Mouse (Mus musculus): ENCODE measurements around the gene Rpl18a.

Rpl18a gene

GRCm38 (mm10) chr8:70880546-70880945 lies 16.7 kb downstream of the Rpl18a start:
- no peak for DNase-seq (ENCODE audit: low read depth, low spot score)

GRCm38 (mm10) chr8:70880126-70880525 lies 17.1 kb downstream of the Rpl18a start:
- peak; percentile 31 for DNase-seq (ENCODE audit: low read depth, low spot score)

GRCm38 (mm10) chr8:70879500-70879899 lies 17.7 kb downstream of the Rpl18a start:
- DNase-seq (ENCODE audit: low read depth, low spot score), result no peak

GRCm38 (mm10) chr8:70878178-70878577 lies 19.0 kb downstream of the Rpl18a start:
- DNase-seq (ENCODE audit: low read depth, low spot score), result no peak

GRCm38 (mm10) chr8:70876382-70876781 lies 20.8 kb downstream of the Rpl18a start:
- no peak for DNase-seq (ENCODE audit: low read depth, low spot score)

GRCm38 (mm10) chr8:70874441-70874840 lies 22.8 kb downstream of the Rpl18a start:
- no peak for DNase-seq (ENCODE audit: low read depth, low spot score)

GRCm38 (mm10) chr8:70873364-70873985 lies 23.7 kb downstream of the Rpl18a start, which contains the start of gene Ccdc124:
Gene Ccdc124 (minus strand): TSS chr8:70873935.
- DNase-seq (ENCODE audit: low read depth, low spot score), result peak; percentile 81

GRCm38 (mm10) chr8:70872643-70873363 lies 24.4 kb downstream of the Rpl18a start:
- DNase-seq (ENCODE audit: low read depth, low spot score), result no peak

- no peak for DNase-seq (ENCODE audit: low read depth, low spot score)
Measured at GRCm38 (mm10) chr8:70871195-70871807, 25.9 kb downstream of the Rpl18a start.

GRCm38 (mm10) chr8:70869601-70870041 lies 27.6 kb downstream of the Rpl18a start:
- DNase-seq (ENCODE audit: low read depth, low spot score), result peak; percentile 48

GRCm38 (mm10) chr8:70869199-70869571 lies 28.0 kb downstream of the Rpl18a start:
- no peak for DNase-seq (ENCODE audit: low read depth, low spot score)

- DNase-seq (ENCODE audit: low read depth, low spot score), result no peak
Measured at GRCm38 (mm10) chr8:70868559-70869198, 28.5 kb downstream of the Rpl18a start.

GRCm38 (mm10) chr8:70866566-70866965 lies 30.6 kb downstream of the Rpl18a start:
- DNase-seq (ENCODE audit: low read depth, low spot score), result no peak

- DNase-seq (ENCODE audit: low read depth, low spot score), result no peak
Measured at GRCm38 (mm10) chr8:70866001-70866520, 31.2 kb downstream of the Rpl18a start.

- DNase-seq (ENCODE audit: low read depth, low spot score), result peak; percentile 97
Measured at GRCm38 (mm10) chr8:70865350-70866000, 31.7 kb downstream of the Rpl18a start.

GRCm38 (mm10) chr8:70864712-70865221 lies 32.4 kb downstream of the Rpl18a start:
- no peak for DNase-seq (ENCODE audit: low read depth, low spot score)

GRCm38 (mm10) chr8:70863956-70864711 lies 33.1 kb downstream of the Rpl18a start:
- no peak for DNase-seq (ENCODE audit: low read depth, low spot score)

GRCm38 (mm10) chr8:70862824-70863641 lies 34.2 kb downstream of the Rpl18a start, which contains the start of gene Kcnn1:
Gene Kcnn1 (minus strand): TSS chr8:70863258.
- DNase-seq (ENCODE audit: low read depth, low spot score), result no peak

GRCm38 (mm10) chr8:70857516-70857915 lies 39.7 kb downstream of the Rpl18a start:
- no peak for DNase-seq (ENCODE audit: low read depth, low spot score)

All from telencephalon, adult 2 months (tissue).